Mouse (Mus musculus) ES-E14 (cell line): ENCODE data around the gene Dnaic2. TPM values are rescaled to one million over a fixed set of nuclear protein-coding genes. Genes with fewer than 3 reads are reported as not detected.

Experiments used
- DNase-seq: peaks from one replicate; pipeline ENCODE4 v3.0.0-alpha.2; 2013; ENCODE audit warnings: low read depth, low spot score
- H3K27ac ChIP-seq: 2 replicates; pipeline ENCODE4 v1.5.1; 2012; ENCODE audit warnings: low read depth, mild to moderate bottlenecking, low read length, moderate library complexity, mixed read lengths; ENCODE audit not compliant: poor library complexity, insufficient read depth, severe bottlenecking
- H3K36me3 ChIP-seq: 2 replicates; pipeline ENCODE4 v1.6.1; 2012; ENCODE audit warnings: mild to moderate bottlenecking, low read length, moderate library complexity, mixed read lengths; ENCODE audit not compliant: control insufficient read depth, poor library complexity, insufficient read depth, severe bottlenecking
- H3K4me1 ChIP-seq, 2 experiments: fragments of 150-350 bp in 1 of 2; sonication (generic) in 1 of 2; 2 replicates each; pipeline ENCODE4 v1.6.1; 2012; ENCODE audit warnings: low read length in 2 of 2, mild to moderate bottlenecking in 1 of 2, mixed read lengths in 1 of 2; ENCODE audit not compliant: control insufficient read depth in 2 of 2, insufficient read depth in 2 of 2, poor library complexity in 1 of 2
- H3K4me3 ChIP-seq, 2 experiments: fragments of 150-350 bp in 1 of 2; sonication (generic) in 1 of 2; 2 replicates each; pipeline ENCODE4 v1.5.1; 2012; ENCODE audit warnings: low read length in 2 of 2, low read depth in 1 of 2, mild to moderate bottlenecking in 1 of 2, mixed read lengths in 1 of 2; ENCODE audit not compliant: insufficient read depth in 1 of 2, poor library complexity in 1 of 2, severe bottlenecking in 1 of 2
- H3K9ac ChIP-seq: 2 replicates; pipeline ENCODE4 v1.6.1; 2012; ENCODE audit warnings: low read depth, mild to moderate bottlenecking, low read length, mixed read lengths; ENCODE audit not compliant: poor library complexity, insufficient read depth, severe bottlenecking
- H3K9me3 ChIP-seq: fragments of 150-350 bp; sonication (generic); 2 replicates; pipeline ENCODE4 v1.6.1; 2012; ENCODE audit warnings: low read depth, mild to moderate bottlenecking, low read length; ENCODE audit not compliant: control insufficient read depth, insufficient read depth
- CHD2 ChIP-seq: IDR thresholded peaks from 2 replicates; pipeline ENCODE4 v1.6.1; 2014; ENCODE audit warnings: mild to moderate bottlenecking, low read depth, low read length, inconsistent platforms
- HCFC1 ChIP-seq: IDR thresholded peaks from 2 replicates; pipeline ENCODE4 v1.6.1; 2012; ENCODE audit warnings: low read length, inconsistent platforms, borderline replicate concordance; ENCODE audit not compliant: insufficient read depth
- MAFK ChIP-seq: IDR thresholded peaks from 2 replicates; pipeline ENCODE4 v1.6.1; 2014; ENCODE audit warnings: mild to moderate bottlenecking, low read depth, low read length, inconsistent platforms; ENCODE audit not compliant: insufficient read depth
- ZC3H11A ChIP-seq: IDR thresholded peaks from 2 replicates; pipeline ENCODE4 v1.6.1; 2012; ENCODE audit warnings: low read depth, mild to moderate bottlenecking, inconsistent platforms, low read length, borderline replicate concordance
- ZNF384 ChIP-seq: IDR thresholded peaks from 2 replicates; pipeline ENCODE4 v1.6.1; 2012; ENCODE audit warnings: low read depth, low read length, inconsistent platforms
- in situ Hi-C, 2 experiments: fragments of 600-800 bp; cut with MboI; formaldehyde crosslinking; loops; one replicate each; pipeline ENCODE4 v1.15.1; 2025; ENCODE audit warnings: low sequenced_read_pairs in 2 of 2, inconsistent platforms in 1 of 2; ENCODE audit not compliant: unreplicated experiment in 2 of 2
- total RNA-seq: library from RNA; depleted of rRNA; stranded (reverse); fragments of 300-350 nt; gene quantifications from 2 replicates; pipeline ENCODE4 v1.2.3, GENCODE M21; 2012

Gene Dnaic2
- total RNA-seq, 1 experiment: 0.71 TPM

- in situ Hi-C loops: loop anchor here in 1 of 2 experiments (25.0 kb wide), 1 partner anchor 187 kb away; no protein-coding TSS in a partner anchor
- TF ChIP-seq ZC3H11A: no peak
- TF ChIP-seq MAFK: no peak
- no peak for TF ChIP-seq CHD2
- TF ChIP-seq ZNF384: no peak
- no peak for TF ChIP-seq HCFC1
- Histone ChIP-seq H3K9me3 (no peaks in the 10 kb centered on the region), H3K4me1 (peaks cover 9 to 20% of the 10 kb centered on the region in 2 experiments; a peak in 3 of 4 replicates), H3K4me3 (no peak overlapping the region), H3K27ac (no peak overlapping the region), H3K36me3 (no peaks in the 10 kb centered on the region), H3K9ac (no peak overlapping the region)
- no peak for DNase-seq
Measured at GRCm38 (mm10) chr11:114724787-114725590, 2.2 kb upstream of the Dnaic2 start.

- H3K36me3 ChIP-seq: no peaks in the 10 kb centered on the region
- no peak overlapping the region for H3K4me3 ChIP-seq
- peaks cover 11 to 20% of the 10 kb centered on the region in 2 experiments; a peak in 3 of 4 replicates for H3K4me1 ChIP-seq
- H3K9me3 ChIP-seq: no peaks in the 10 kb centered on the region
- no peak overlapping the region for H3K27ac ChIP-seq
- no peak for DNase-seq
- no peak for TF ChIP-seq HCFC1
- H3K9ac ChIP-seq: no peak overlapping the region
- in situ Hi-C loops: loop anchor here in 1 of 2 experiments (25.0 kb wide), 1 partner anchor 184 kb away; no protein-coding TSS in a partner anchor
Measured at GRCm38 (mm10) chr11:114727826-114728186, 598 bp downstream of the Dnaic2 start.

GRCm38 (mm10) chr11:114728333-114728732 lies 1.1 kb downstream of the Dnaic2 start:
- no peak for DNase-seq
- H3K4me1 ChIP-seq: peaks cover 11 to 23% of the 10 kb centered on the region in 2 experiments; a peak in 3 of 4 replicates
- H3K27ac ChIP-seq: no peak overlapping the region
- TF ChIP-seq ZC3H11A (no peak), HCFC1 (no peak), CHD2 (no peak), ZNF384 (no peak), MAFK (no peak)
- no peak overlapping the region for H3K9ac ChIP-seq
- no peaks in the 10 kb centered on the region for H3K9me3 ChIP-seq
- no peaks in the 10 kb centered on the region for H3K36me3 ChIP-seq
- in situ Hi-C loops: loop anchor here in 1 of 2 experiments (25.0 kb wide), 1 partner anchor 184 kb away; no protein-coding TSS in a partner anchor
- H3K4me3 ChIP-seq: no peak overlapping the region

GRCm38 (mm10) chr11:114729832-114730363 lies 2.7 kb downstream of the Dnaic2 start:
- no peaks in the 10 kb centered on the region for H3K36me3 ChIP-seq
- H3K27ac ChIP-seq: no peak overlapping the region
- H3K9me3 ChIP-seq: no peaks in the 10 kb centered on the region
- TF ChIP-seq HCFC1: no peak
- no peak for DNase-seq
- in situ Hi-C loops: loop anchor here in 1 of 2 experiments (25.0 kb wide), 1 partner anchor 182 kb away; no protein-coding TSS in a partner anchor
- H3K4me3 ChIP-seq: no peak overlapping the region
- H3K4me1 ChIP-seq: peaks cover 10 to 23% of the 10 kb centered on the region in 2 experiments; a peak in 3 of 4 replicates
- no peak overlapping the region for H3K9ac ChIP-seq
